Mouse (Mus musculus): ENCODE data around the gene Olfr319.
"Not testable (repeated sequence)": the region's sequence is repeated elsewhere in the genome, so short reads cannot be mapped to it uniquely, and the experiment has no call there.

The Olfr319 gene

GRCm38 (mm10) chr11:58698862-58699261 is at the start of gene Olfr319:
Gene Olfr319, plus strand, starts transcription at chr11:58699162.
- no peak for DNase-seq (ENCODE audit: low spot score)

GRCm38 (mm10) chr11:58655151-58655550 is 43.8 kb upstream of the Olfr319 start:
- DNase-seq (ENCODE audit: low spot score) = no peak

GRCm38 (mm10) chr11:58658596-58658995 is 40.4 kb upstream of the Olfr319 start, which contains the start of gene Olfr322:
Gene Olfr322, plus strand, starts transcription at chr11:58658782.
- DNase-seq (ENCODE audit: low spot score) = no peak

GRCm38 (mm10) chr11:58669252-58669651 is 29.7 kb upstream of the Olfr319 start:
- DNase-seq (ENCODE audit: low spot score) = no peak

GRCm38 (mm10) chr11:58671825-58672224 is 27.1 kb upstream of the Olfr319 start:
- no peak for DNase-seq (ENCODE audit: low spot score)

- DNase-seq (ENCODE audit: low spot score) = no peak
These were observed 18.2 kb upstream of the Olfr319 start, which contains the start of gene Olfr320 for GRCm38 (mm10) chr11:58680799-58681198. Gene Olfr320, plus strand, starts transcription at chr11:58681099.

- no peak for DNase-seq (ENCODE audit: low spot score)
These were observed 10.1 kb downstream of the Olfr319 start for GRCm38 (mm10) chr11:58709086-58709485.

GRCm38 (mm10) chr11:58717723-58718122 is 18.8 kb downstream of the Olfr319 start:
- not testable (repeated sequence) for DNase-seq (ENCODE audit: low spot score)

GRCm38 (mm10) chr11:58719701-58720100 is 20.7 kb downstream of the Olfr319 start:
- no peak for DNase-seq (ENCODE audit: low spot score)

- no peak for DNase-seq (ENCODE audit: low spot score)
These were observed 25.0 kb downstream of the Olfr319 start, which contains the start of gene Olfr318 for GRCm38 (mm10) chr11:58723914-58724313. Gene Olfr318, minus strand, starts transcription at chr11:58724014.

GRCm38 (mm10) chr11:58727896-58728650 is 29.1 kb downstream of the Olfr319 start:
- DNase-seq (ENCODE audit: low spot score) = not testable (repeated sequence)

- DNase-seq (ENCODE audit: low spot score) = no peak
These were observed 34.4 kb downstream of the Olfr319 start for GRCm38 (mm10) chr11:58733372-58733771.

- no peak for DNase-seq (ENCODE audit: low spot score)
These were observed 39.9 kb downstream of the Olfr319 start, which contains the start of gene Olfr317 for GRCm38 (mm10) chr11:58738792-58739262. Gene Olfr317, minus strand, starts transcription at chr11:58739212.

GRCm38 (mm10) chr11:58751096-58751495 is 52.1 kb downstream of the Olfr319 start:
- DNase-seq (ENCODE audit: low spot score) = not testable (repeated sequence)

- DNase-seq (ENCODE audit: low spot score) = no peak
These were observed 53.5 kb downstream of the Olfr319 start, which contains the start of gene Olfr316 for GRCm38 (mm10) chr11:58752434-58752833. Gene Olfr316, plus strand, starts transcription at chr11:58752734.

Data from retina, embryonic 14.5 days (tissue).